Mouse (Mus musculus) midbrain, embryonic 10.5 days (tissue): ENCODE measurements at regions not wholly inside any gene's neighbourhood (a gene's known extent, or its start where the extent isn't known, plus 50 kb on each side); places are given as distances from the start of the nearest gene placed in this dataset.

Experiments used
- DNase-seq: peaks from one replicate; pipeline ENCODE4 v3.0.0-alpha.2; 2017; ENCODE audit warnings: low spot score
- H3K27ac ChIP-seq: fragments of 300-500 bp; sonication (generic); replicated peaks from 2 replicates; pipeline ENCODE4 v1.5.1; 2016; ENCODE audit warnings: mild to moderate bottlenecking
- H3K27me3 ChIP-seq: fragments of 300-500 bp; sonication (generic); 2 replicates; pipeline ENCODE4 v1.6.1; 2016; ENCODE audit warnings: low read depth, mild to moderate bottlenecking; ENCODE audit not compliant: poor library complexity, severe bottlenecking
- H3K36me3 ChIP-seq: fragments of 300-500 bp; sonication (generic); 2 replicates; pipeline ENCODE4 v1.6.1; 2016; ENCODE audit warnings: mild to moderate bottlenecking, moderate library complexity
- H3K4me1 ChIP-seq: fragments of 300-500 bp; sonication (generic); 2 replicates; pipeline ENCODE4 v1.6.1; 2016
- H3K4me3 ChIP-seq: fragments of 300-500 bp; sonication (generic); 2 replicates; pipeline ENCODE4 v1.5.1; 2016; ENCODE audit warnings: mild to moderate bottlenecking, moderate library complexity
- H3K9me3 ChIP-seq: fragments of 300-500 bp; sonication (generic); replicated peaks from 2 replicates; pipeline ENCODE4 v1.6.1; 2016; ENCODE audit warnings: mild to moderate bottlenecking
- WGBS: fragments of 180-500 bp; shearing (Covaris S2); methylation state at CpG from one replicate; pipeline ENCODE4 v1.1.7; 2016; 5-methylcytosine and 5-hydroxymethylcytosine counted together

DNA sequence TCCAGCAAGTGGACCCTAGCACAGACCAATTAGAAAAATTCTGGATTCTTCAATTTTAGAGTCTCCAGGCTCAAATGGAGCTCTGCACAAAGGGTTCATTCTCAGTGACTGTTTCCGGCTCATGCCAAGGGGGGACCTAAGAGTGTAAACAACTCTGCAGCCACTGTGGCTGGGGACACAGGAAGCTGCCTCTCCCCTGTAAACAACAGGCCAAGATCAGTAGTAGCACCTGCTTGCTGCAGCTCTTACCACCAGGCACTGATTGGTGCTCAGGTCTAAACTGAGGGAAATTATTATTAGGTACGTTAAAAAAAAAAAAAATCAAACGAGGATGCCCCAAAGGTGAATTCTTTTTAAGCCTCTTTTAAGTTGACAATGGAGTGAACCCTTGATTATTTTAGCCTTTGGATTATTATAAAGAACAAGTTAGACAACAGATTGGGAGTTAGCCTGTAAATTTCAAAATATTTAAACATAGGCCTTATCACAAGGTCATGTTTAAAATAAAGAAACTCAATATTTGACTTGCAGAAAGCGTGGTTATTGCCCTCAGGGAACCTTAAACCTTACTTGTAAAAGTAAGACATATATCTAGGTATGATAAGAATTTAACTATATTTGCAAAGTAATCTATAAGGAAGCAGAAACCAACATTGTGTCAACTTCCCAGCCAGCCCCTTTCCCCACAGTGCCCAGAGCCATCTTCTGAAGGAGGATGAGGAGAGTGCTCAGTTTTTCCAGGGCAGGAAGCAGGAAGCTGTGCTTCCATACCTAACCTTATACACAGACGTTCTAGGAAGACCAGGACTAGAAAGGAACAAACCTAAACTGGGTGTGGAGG lies 104.2 kb upstream of the Fut8 start:
- Histone ChIP-seq H3K9me3 (no peaks in the 10 kb centered on the region), H3K27ac (no peak overlapping the region), H3K4me1 (peaks cover 6% of the 10 kb centered on the region), H3K36me3 (no peaks in the 10 kb centered on the region), H3K27me3 (peaks cover 23% of the 10 kb centered on the region), H3K4me3 (no peak overlapping the region)
- DNase-seq = no peak
- WGBS = 83% methylated on average over 5 of the region's 5 CpGs

GRCm38 (mm10) chr12:77131328-77131727 lies 106.6 kb upstream of the Fut8 start:
- no peak overlapping the region for H3K27ac ChIP-seq
- peaks cover 23% of the 10 kb centered on the region for H3K27me3 ChIP-seq
- 69% methylated on average over 7 of the region's 7 CpGs for WGBS
- no peaks in the 10 kb centered on the region for H3K36me3 ChIP-seq
- no peaks in the 10 kb centered on the region; the same call in 1 of the 2 replicates for H3K9me3 ChIP-seq
- DNase-seq = no peak
- peaks cover 6% of the 10 kb centered on the region for H3K4me1 ChIP-seq
- no peak overlapping the region for H3K4me3 ChIP-seq

DNA sequence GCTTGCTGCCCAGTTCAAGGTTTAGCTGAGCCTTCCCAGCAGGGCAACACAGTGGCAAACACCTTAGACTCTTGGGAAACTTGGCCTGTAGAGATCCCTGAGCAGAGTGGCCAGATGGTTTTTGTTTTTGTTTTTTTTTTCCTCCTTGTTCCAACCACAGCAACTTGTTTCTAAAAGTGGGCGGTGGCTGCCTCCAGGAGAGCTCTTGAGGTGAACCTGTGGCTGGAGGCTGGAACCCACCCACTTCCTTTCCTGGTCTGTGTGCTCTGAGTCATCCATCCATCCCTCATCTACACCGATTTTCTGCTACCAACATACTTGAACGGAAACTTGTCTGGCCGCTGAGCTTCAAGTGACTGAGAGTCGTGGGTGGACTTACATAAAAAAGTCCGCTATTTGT lies 107.4 kb upstream of the Fut8 start:
- H3K4me3 ChIP-seq = no peak overlapping the region
- peaks cover 23% of the 10 kb centered on the region for H3K27me3 ChIP-seq
- no peaks in the 10 kb centered on the region; the same call in 1 of the 2 replicates for H3K9me3 ChIP-seq
- 78% methylated on average over 6 of the region's 6 CpGs for WGBS
- H3K27ac ChIP-seq = no peak overlapping the region
- DNase-seq = no peak
- peaks cover 6% of the 10 kb centered on the region for H3K4me1 ChIP-seq
- no peaks in the 10 kb centered on the region for H3K36me3 ChIP-seq

DNA sequence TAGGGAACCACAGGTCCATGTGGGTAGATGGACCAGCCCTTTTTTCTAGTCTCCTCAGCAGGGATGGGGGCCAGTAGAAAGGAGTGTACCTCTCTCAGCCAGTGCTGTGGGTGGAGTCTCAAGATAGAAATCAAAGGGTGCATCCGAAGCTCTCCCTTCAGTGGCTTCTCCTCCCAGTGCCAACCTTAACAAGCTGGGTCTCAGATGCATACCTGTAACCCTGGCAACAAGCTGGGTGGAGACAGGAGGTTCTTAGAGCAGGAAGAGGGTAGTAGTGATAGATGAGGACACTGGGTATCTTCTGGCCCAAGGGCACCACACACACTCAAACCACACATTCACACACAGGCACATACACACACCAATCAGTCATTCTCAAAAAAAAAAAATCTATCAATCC lies 113.7 kb upstream of the Fut8 start:
- Histone ChIP-seq H3K9me3 (no peaks in the 10 kb centered on the region; the same call in 1 of the 2 replicates), H3K27me3 (no peaks in the 10 kb centered on the region), H3K4me3 (no peak overlapping the region), H3K36me3 (no peaks in the 10 kb centered on the region), H3K4me1 (no peaks in the 10 kb centered on the region), H3K27ac (no peak overlapping the region)
- no peak for DNase-seq
- WGBS = 36% methylated on average over 1 of the region's 1 CpGs

DNA sequence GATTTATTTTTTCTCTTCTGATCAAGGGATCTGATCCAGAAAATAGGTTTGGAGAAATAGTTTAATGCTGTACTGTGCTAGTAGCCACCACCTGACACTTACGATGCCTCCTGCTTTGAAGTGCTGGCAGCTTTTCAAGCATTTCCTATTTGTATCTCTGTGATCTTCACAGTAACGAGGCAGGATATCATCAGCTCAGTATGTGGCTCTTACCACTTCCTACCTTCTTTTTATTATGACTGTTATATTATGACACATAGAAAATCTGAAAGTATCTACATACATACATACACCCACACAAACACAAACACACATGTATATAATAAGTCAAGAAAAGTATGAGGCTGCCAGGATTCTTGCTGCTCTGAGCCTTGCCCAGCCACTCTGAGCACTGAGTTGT lies 124.4 kb upstream of the Fut8 start:
- no peaks in the 10 kb centered on the region for H3K27me3 ChIP-seq
- no peak overlapping the region for H3K27ac ChIP-seq
- DNase-seq = no peak
- 84% methylated on average over 2 of the region's 2 CpGs for WGBS
- no peaks in the 10 kb centered on the region for H3K4me1 ChIP-seq
- no peak overlapping the region for H3K4me3 ChIP-seq
- no peaks in the 10 kb centered on the region for H3K9me3 ChIP-seq
- no peaks in the 10 kb centered on the region for H3K36me3 ChIP-seq

GRCm38 (mm10) chr12:77112133-77112532 lies 125.8 kb upstream of the Fut8 start:
- H3K4me1 ChIP-seq = no peaks in the 10 kb centered on the region
- no peak overlapping the region for H3K27ac ChIP-seq
- H3K27me3 ChIP-seq = no peaks in the 10 kb centered on the region
- no peak overlapping the region for H3K4me3 ChIP-seq
- no peaks in the 10 kb centered on the region for H3K36me3 ChIP-seq
- no peaks in the 10 kb centered on the region for H3K9me3 ChIP-seq
- DNase-seq = no peak
- WGBS = 80% methylated on average over 2 of the region's 2 CpGs

DNA sequence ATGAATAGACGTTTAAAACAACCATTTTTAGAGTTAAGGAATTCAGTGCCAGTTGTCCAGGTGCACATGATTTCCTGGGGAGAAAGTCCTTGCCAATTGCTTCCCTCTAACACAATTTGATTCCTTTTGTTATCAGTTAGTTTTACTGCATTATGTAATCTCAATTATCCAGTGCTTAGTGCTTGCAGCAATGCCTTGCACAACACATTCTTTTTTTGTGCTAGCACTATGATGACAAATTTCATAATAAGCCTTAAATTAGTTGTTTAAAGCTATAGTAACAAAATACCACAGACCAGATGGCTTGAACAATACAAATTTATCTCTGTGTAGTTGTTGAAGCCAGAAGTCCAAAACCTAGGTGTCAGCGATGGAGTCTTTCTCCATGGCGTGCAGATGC lies 130.7 kb upstream of the Fut8 start:
- Histone ChIP-seq H3K4me3 (no peak overlapping the region), H3K9me3 (no peaks in the 10 kb centered on the region), H3K27ac (no peak overlapping the region), H3K27me3 (no peaks in the 10 kb centered on the region), H3K4me1 (no peaks in the 10 kb centered on the region), H3K36me3 (no peaks in the 10 kb centered on the region)
- WGBS = 83% methylated on average over 3 of the region's 3 CpGs
- DNase-seq = no peak

GRCm38 (mm10) chr12:77105887-77106600 lies 131.9 kb upstream of the Fut8 start:
- WGBS = 81% methylated on average over 4 of the region's 4 CpGs
- Histone ChIP-seq H3K9me3 (no peaks in the 10 kb centered on the region), H3K4me3 (no peak overlapping the region), H3K27ac (no peak overlapping the region), H3K36me3 (no peaks in the 10 kb centered on the region), H3K4me1 (no peaks in the 10 kb centered on the region), H3K27me3 (no peaks in the 10 kb centered on the region)
- DNase-seq = no peak

DNA sequence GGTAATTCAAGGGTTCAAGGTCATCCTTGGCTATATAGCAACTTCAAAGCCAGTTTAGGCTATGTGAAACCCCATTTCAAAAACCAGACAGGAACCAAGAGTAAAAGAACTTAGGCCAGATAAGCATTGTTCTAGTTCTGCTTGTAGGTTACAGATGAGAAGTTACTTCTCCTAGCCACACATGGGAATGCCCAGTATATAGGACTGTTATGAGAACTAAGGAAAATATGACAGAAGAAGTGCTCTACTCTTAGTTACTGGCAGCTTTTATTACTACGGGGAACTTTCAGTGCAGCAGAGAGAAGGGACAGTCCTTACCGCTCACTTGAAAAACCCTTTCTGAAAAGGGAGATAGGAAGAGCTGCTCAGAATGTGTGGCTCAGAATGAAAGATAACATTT lies 137.4 kb upstream of the Fut8 start:
- Histone ChIP-seq H3K4me3 (no peak overlapping the region), H3K9me3 (no peaks in the 10 kb centered on the region), H3K36me3 (no peaks in the 10 kb centered on the region), H3K4me1 (no peaks in the 10 kb centered on the region), H3K27ac (no peak overlapping the region), H3K27me3 (no peaks in the 10 kb centered on the region)
- DNase-seq = no peak
- 92% methylated on average over 2 of the region's 2 CpGs for WGBS

GRCm38 (mm10) chr12:77099521-77099920 lies 137.5 kb upstream of the Max start:
- Histone ChIP-seq H3K27me3 (no peaks in the 10 kb centered on the region), H3K9me3 (no peaks in the 10 kb centered on the region), H3K36me3 (no peaks in the 10 kb centered on the region), H3K27ac (no peak overlapping the region), H3K4me3 (no peak overlapping the region), H3K4me1 (no peaks in the 10 kb centered on the region)
- DNase-seq = no peak
- 93% methylated on average over 5 of the region's 5 CpGs for WGBS

DNA sequence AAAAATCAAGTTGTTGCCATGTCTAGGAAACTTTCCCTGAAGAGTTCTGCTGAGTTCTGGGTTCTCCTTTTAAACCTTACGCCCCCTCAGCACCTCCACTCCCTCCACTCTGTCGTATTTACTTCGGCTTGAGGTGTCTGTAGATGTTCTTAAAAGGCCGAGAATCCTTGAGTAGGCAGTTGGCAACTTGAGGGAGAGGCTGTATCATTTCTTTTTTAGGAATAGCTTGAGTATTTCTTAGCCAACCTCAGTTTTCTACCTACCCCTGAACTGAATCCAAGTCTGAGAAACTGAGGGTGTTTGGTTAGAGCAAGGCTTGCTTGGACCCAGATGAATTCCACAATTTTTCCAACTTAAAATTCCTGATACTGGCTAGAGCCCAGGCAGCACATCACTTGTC lies 136.8 kb upstream of the Max start:
- H3K4me1 ChIP-seq = no peaks in the 10 kb centered on the region
- no peaks in the 10 kb centered on the region for H3K36me3 ChIP-seq
- no peak overlapping the region for H3K27ac ChIP-seq
- H3K27me3 ChIP-seq = no peaks in the 10 kb centered on the region
- 86% methylated on average over 4 of the region's 4 CpGs for WGBS
- H3K4me3 ChIP-seq = no peak overlapping the region
- no peak for DNase-seq
- H3K9me3 ChIP-seq = no peaks in the 10 kb centered on the region

GRCm38 (mm10) chr12:77097831-77098230 lies 135.8 kb upstream of the Max start:
- WGBS = 95% methylated on average over 2 of the region's 2 CpGs
- Histone ChIP-seq H3K36me3 (no peaks in the 10 kb centered on the region), H3K27me3 (no peaks in the 10 kb centered on the region), H3K4me1 (no peaks in the 10 kb centered on the region), H3K27ac (no peak overlapping the region), H3K4me3 (no peak overlapping the region), H3K9me3 (no peaks in the 10 kb centered on the region)
- DNase-seq = no peak

DNA sequence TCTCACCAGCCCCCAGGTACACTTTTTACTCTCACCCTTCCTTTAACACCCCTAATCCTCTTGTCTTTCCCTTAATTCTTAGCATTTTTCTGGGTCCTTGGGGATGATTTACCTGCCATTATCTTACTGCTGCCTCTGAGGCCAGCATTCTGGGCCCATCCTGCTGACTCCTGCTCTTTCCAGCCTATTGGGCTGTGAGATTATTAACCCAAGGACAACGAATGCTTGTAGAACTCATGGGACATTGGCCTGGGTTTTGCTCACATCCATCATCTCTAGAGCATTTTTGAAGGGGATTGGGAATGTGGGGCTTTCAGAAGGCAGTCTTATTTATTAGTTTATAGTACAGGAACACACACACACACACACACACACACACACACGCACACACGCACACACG lies 134.5 kb upstream of the Max start:
- Histone ChIP-seq H3K27me3 (no peaks in the 10 kb centered on the region), H3K36me3 (no peaks in the 10 kb centered on the region), H3K4me1 (no peaks in the 10 kb centered on the region), H3K9me3 (no peaks in the 10 kb centered on the region), H3K27ac (no peak overlapping the region), H3K4me3 (no peak overlapping the region)
- WGBS = 89% methylated on average over 4 of the region's 4 CpGs
- DNase-seq = no peak
